Mouse (Mus musculus) intestine, embryonic 14.5 days (tissue): ENCODE measurements around the gene Tspan9. TPM values are rescaled to one million over a fixed set of nuclear protein-coding genes. Genes with fewer than 3 reads are reported as not detected.

ENCODE experiments used
- ATAC-seq: fragments of 200-750 bp; cut with Nextera tagmentation; replicated peaks from 2 replicates; pipeline ENCODE4 v1.8.0; 2017; ENCODE audit warnings: low read depth, moderate number of reproducible peaks, moderate TSS enrichment, moderate library complexity; ENCODE audit not compliant: low FRiP score, low TSS enrichment
- DNase-seq: peaks from one replicate; pipeline ENCODE4 v3.0.0-alpha.2; 2018; ENCODE audit warnings: low spot score
- H3K27ac ChIP-seq: fragments of 300-500 bp; sonication (generic); 2 replicates; pipeline ENCODE4 v1.5.1; 2014; ENCODE audit warnings: low read depth, mild to moderate bottlenecking, control low read depth
- H3K27me3 ChIP-seq: fragments of 300-500 bp; sonication (generic); replicated peaks from 2 replicates; pipeline ENCODE4 v1.6.1; 2014; ENCODE audit warnings: low read length, control low read depth; ENCODE audit not compliant: control insufficient read depth, insufficient read depth
- H3K36me3 ChIP-seq: fragments of 300-500 bp; sonication (generic); 2 replicates; pipeline ENCODE4 v1.6.1; 2014; ENCODE audit warnings: low read length, control low read depth; ENCODE audit not compliant: control insufficient read depth, insufficient read depth
- H3K4me1 ChIP-seq: fragments of 300-500 bp; sonication (generic); replicated peaks from 2 replicates; pipeline ENCODE4 v1.6.1; 2014; ENCODE audit warnings: low read length, control low read depth, mixed read lengths; ENCODE audit not compliant: control insufficient read depth, insufficient read depth
- H3K4me2 ChIP-seq: fragments of 300-500 bp; sonication (generic); 2 replicates; pipeline ENCODE4 v1.6.1; 2014; ENCODE audit warnings: low read length
- H3K4me3 ChIP-seq: fragments of 300-500 bp; sonication (generic); 2 replicates; pipeline ENCODE4 v1.5.1; 2014; ENCODE audit warnings: low read depth, low read length, control low read depth, mixed read lengths
- H3K9ac ChIP-seq: fragments of 300-500 bp; sonication (generic); 2 replicates; pipeline ENCODE4 v1.6.1; 2014; ENCODE audit warnings: mild to moderate bottlenecking, low read length
- H3K9me3 ChIP-seq: fragments of 300-500 bp; sonication (generic); 2 replicates; pipeline ENCODE4 v1.6.1; 2016; ENCODE audit warnings: low read length, control low read depth; ENCODE audit not compliant: control insufficient read depth
- whole genome bisulfite sequencing: fragments of 180-500 bp; shearing (Covaris S2); extraction: QIAGEN DNeasy Blood & Tissue Kit; methylation state at CpG from one replicate; pipeline ENCODE4 v1.1.7; 2014; 5-methylcytosine and 5-hydroxymethylcytosine counted together
- polyA plus RNA-seq: library from polyadenylated mRNA; unstranded; fragments of >200 nt; fragmentation: Nextera tagmentation; extraction: Ambion mirVana; gene quantifications from 2 replicates; pipeline ENCODE4 v1.2.1, GENCODE M21; 2014

The Tspan9 gene
- polyA plus RNA-seq, 1 experiment from 2014 or later: 113 TPM

- H3K9ac ChIP-seq: no peak overlapping the region
- no peak for ATAC-seq
Measured at GRCm38 (mm10) chr6:128129382-128129781, 14.0 kb downstream of the Tspan9 start.

GRCm38 (mm10) chr6:128127312-128127711, 16.1 kb downstream of the Tspan9 start:
- no peak for DNase-seq
- Histone ChIP-seq H3K27ac (no peak overlapping the region), H3K27me3 (no peaks in the 10 kb centered on the region), H3K9ac (no peak overlapping the region), H3K4me1 (peaks cover 14% of the 10 kb centered on the region), H3K36me3 (0 out of 2 replicates have a peak, but pooled peaks cover 3% of the 10 kb centered on the region), H3K4me3 (no peak overlapping the region), H3K4me2 (no peak overlapping the region), H3K9me3 (no peaks in the 10 kb centered on the region)
- ATAC-seq: no peak
- WGBS: 74% methylated on average over 3 of the region's 3 CpGs

More at GRCm38 (mm10) chr6:128129382-128129781, 14.0 kb downstream of the Tspan9 start:
- Histone ChIP-seq H3K36me3 (0 out of 2 replicates have a peak, but pooled peaks cover 3% of the 10 kb centered on the region), H3K4me1 (peaks cover 21% of the 10 kb centered on the region), H3K9me3 (no peaks in the 10 kb centered on the region), H3K4me2 (no peak overlapping the region), H3K27me3 (no peaks in the 10 kb centered on the region), H3K27ac (no peak overlapping the region), H3K4me3 (no peak overlapping the region)
- WGBS: 64% methylated on average over 5 of the region's 5 CpGs
- DNase-seq: no peak

GRCm38 (mm10) chr6:128126876-128127275, 16.5 kb downstream of the Tspan9 start:
- H3K36me3 ChIP-seq: 0 out of 2 replicates have a peak, but pooled peaks cover 3% of the 10 kb centered on the region
- H3K4me1 ChIP-seq: peaks cover 19% of the 10 kb centered on the region
- no peak overlapping the region for H3K27ac ChIP-seq
- no peak for ATAC-seq
- no peak overlapping the region for H3K9ac ChIP-seq
- H3K4me2 ChIP-seq: no peak overlapping the region
- no peak overlapping the region for H3K4me3 ChIP-seq
- WGBS: 76% methylated on average over 4 of the region's 4 CpGs
- no peaks in the 10 kb centered on the region for H3K9me3 ChIP-seq
- no peaks in the 10 kb centered on the region for H3K27me3 ChIP-seq
- no peak for DNase-seq

GRCm38 (mm10) chr6:128125464-128125863, 17.9 kb downstream of the Tspan9 start:
- no peak overlapping the region for H3K4me2 ChIP-seq
- WGBS: 65% methylated on average over 3 of the region's 3 CpGs
- no peak overlapping the region for H3K9ac ChIP-seq
- H3K9me3 ChIP-seq: no peaks in the 10 kb centered on the region
- ATAC-seq: no peak
- H3K4me1 ChIP-seq: peaks cover 30% of the 10 kb centered on the region
- H3K27me3 ChIP-seq: no peaks in the 10 kb centered on the region
- H3K36me3 ChIP-seq: 0 out of 2 replicates have a peak, but pooled peaks cover 3% of the 10 kb centered on the region
- no peak overlapping the region for H3K27ac ChIP-seq
- H3K4me3 ChIP-seq: no peak overlapping the region
- no peak for DNase-seq

GRCm38 (mm10) chr6:128124222-128124971, 19.0 kb downstream of the Tspan9 start:
- Histone ChIP-seq H3K36me3 (0 out of 2 replicates have a peak, but pooled peaks cover 3% of the 10 kb centered on the region), H3K4me1 (peaks cover 30% of the 10 kb centered on the region), H3K27me3 (no peaks in the 10 kb centered on the region), H3K4me3 (no peak overlapping the region), H3K27ac (peak overlapping the region; percentile 38), H3K9me3 (no peaks in the 10 kb centered on the region), H3K9ac (no peak overlapping the region), H3K4me2 (no peak overlapping the region)
- DNase-seq (no peak), ATAC-seq (no peak)
- WGBS: 61% methylated on average over 10 of the region's 10 CpGs

GRCm38 (mm10) chr6:128122127-128122526, 21.3 kb downstream of the Tspan9 start:
- WGBS: 16% methylated on average over 5 of the region's 5 CpGs

GRCm38 (mm10) chr6:128121691-128122090, 21.7 kb downstream of the Tspan9 start:
- H3K4me1 ChIP-seq: peaks cover 30% of the 10 kb centered on the region
- H3K27me3 ChIP-seq: no peaks in the 10 kb centered on the region
- H3K4me3 ChIP-seq: no peak overlapping the region
- 82% methylated on average over 5 of the region's 5 CpGs for WGBS
- DNase-seq: no peak
- no peaks in the 10 kb centered on the region for H3K9me3 ChIP-seq
- peak overlapping the region; percentile 74 for H3K27ac ChIP-seq
- no peak for ATAC-seq
- 0 out of 2 replicates have a peak, but pooled peaks cover 3% of the 10 kb centered on the region for H3K36me3 ChIP-seq
- H3K9ac ChIP-seq: no peak overlapping the region
- H3K4me2 ChIP-seq: no peak overlapping the region

More at GRCm38 (mm10) chr6:128122127-128122526, 21.3 kb downstream of the Tspan9 start:
- DNase-seq (no peak), ATAC-seq (no peak)
- Histone ChIP-seq H3K27ac (peak overlapping the region; percentile 74), H3K9ac (no peak overlapping the region), H3K4me1 (peaks cover 30% of the 10 kb centered on the region), H3K27me3 (no peaks in the 10 kb centered on the region), H3K36me3 (0 out of 2 replicates have a peak, but pooled peaks cover 3% of the 10 kb centered on the region), H3K4me2 (no peak overlapping the region), H3K4me3 (no peak overlapping the region), H3K9me3 (no peaks in the 10 kb centered on the region)

GRCm38 (mm10) chr6:128120806-128121205, 22.6 kb downstream of the Tspan9 start:
- no peak for DNase-seq
- Histone ChIP-seq H3K9ac (no peak overlapping the region), H3K4me3 (no peak overlapping the region), H3K9me3 (no peaks in the 10 kb centered on the region), H3K27ac (peak overlapping the region; percentile 74; the same call in 1 of the 2 replicates), H3K36me3 (0 out of 2 replicates have a peak, but pooled peaks cover 3% of the 10 kb centered on the region), H3K4me2 (no peak overlapping the region), H3K27me3 (no peaks in the 10 kb centered on the region), H3K4me1 (peaks cover 30% of the 10 kb centered on the region)
- WGBS: 62% methylated on average over 12 of the region's 12 CpGs
- ATAC-seq: no peak
